Mouse (Mus musculus): ENCODE measurements around the gene Sema3d. TPM values are rescaled to one million over a fixed set of nuclear protein-coding genes. Genes with fewer than 3 reads are reported as not detected.

Gene Sema3d
- polyA plus RNA-seq, 1 experiment, result 2.3 TPM

DNA sequence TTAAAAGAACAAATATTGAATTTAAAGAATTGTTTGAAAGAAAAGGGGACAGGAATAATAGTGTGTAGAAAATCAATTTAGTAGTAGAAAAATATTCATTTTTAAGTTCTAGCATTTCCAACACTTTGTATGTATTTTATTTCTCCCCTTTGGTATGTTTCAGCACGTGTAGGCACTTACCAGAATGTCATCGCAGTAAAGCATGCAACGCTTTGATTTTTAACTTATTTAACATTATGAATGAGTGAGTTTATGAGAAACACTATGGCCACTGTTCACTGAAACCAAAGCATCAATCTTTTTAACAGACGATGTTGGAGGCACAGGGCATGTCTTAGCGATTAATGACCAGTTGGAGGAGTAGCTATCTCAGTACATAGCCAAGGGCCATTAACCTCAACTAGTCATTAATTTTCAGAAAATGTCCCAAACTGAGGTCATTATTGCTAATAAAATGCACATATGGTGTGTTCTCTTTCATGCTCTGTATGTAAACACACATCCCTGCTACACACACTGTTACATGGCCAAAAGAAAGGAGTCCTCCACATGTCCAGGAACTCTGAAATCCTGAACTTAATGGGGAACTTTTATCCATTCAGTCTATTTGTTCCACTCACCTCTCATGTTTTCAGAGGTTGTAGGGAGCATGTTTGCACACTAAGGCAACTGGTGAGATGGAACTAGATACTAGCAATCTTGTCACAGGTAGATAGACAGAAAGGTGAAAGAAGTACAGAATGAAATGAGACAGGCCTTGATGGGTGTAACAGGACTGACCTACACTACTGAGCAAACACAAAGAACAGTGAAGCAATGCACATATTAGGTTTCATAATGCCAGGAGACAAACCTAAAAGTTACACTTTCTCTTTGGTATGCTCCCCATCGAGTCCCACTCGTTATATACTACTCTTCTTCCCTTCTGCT lies 59.3 kb downstream of the Sema3d start:
- no peaks in the 10 kb centered on the region for H3K27me3 ChIP-seq (ENCODE audit: control insufficient read depth, insufficient read depth, insufficient read length)
- TF ChIP-seq MAX (IDR thresholded peaks at IDR 0.05) (no peak), CTCF (IDR thresholded peaks at IDR 0.05; ENCODE audit: control insufficient read depth, insufficient read depth, insufficient read length) (no peak), FOSL1 (IDR thresholded peaks at IDR 0.05; ENCODE audit: insufficient read depth, low read length, poor library complexity, severe bottlenecking) (no peak), MYOG (IDR thresholded peaks at IDR 0.05; ENCODE audit: control insufficient read depth, extremely low read depth, insufficient read length) (no peak), USF1 (IDR thresholded peaks at IDR 0.05; ENCODE audit: low read depth) (no peak), MYOD1 (IDR thresholded peaks at IDR 0.05; ENCODE audit: control insufficient read depth, insufficient read length, low read depth) (no peak), CEBPB (IDR thresholded peaks at IDR 0.05; ENCODE audit: low read depth) (no peak)
- no peaks in the 10 kb centered on the region for H3K36me3 ChIP-seq (ENCODE audit: control insufficient read depth, insufficient read depth)
- no peaks in the 10 kb centered on the region for H3K79me3 ChIP-seq (ENCODE audit: low read depth)
- H3K4me3 ChIP-seq (ENCODE audit: insufficient read depth, poor library complexity, severe bottlenecking), result no peak overlapping the region
- no peaks in the 10 kb centered on the region for H3K79me2 ChIP-seq (ENCODE audit: control insufficient read depth, insufficient read depth)
- no peak overlapping the region for H3ac ChIP-seq (ENCODE audit: control insufficient read depth, insufficient read length, low read depth)

DNA sequence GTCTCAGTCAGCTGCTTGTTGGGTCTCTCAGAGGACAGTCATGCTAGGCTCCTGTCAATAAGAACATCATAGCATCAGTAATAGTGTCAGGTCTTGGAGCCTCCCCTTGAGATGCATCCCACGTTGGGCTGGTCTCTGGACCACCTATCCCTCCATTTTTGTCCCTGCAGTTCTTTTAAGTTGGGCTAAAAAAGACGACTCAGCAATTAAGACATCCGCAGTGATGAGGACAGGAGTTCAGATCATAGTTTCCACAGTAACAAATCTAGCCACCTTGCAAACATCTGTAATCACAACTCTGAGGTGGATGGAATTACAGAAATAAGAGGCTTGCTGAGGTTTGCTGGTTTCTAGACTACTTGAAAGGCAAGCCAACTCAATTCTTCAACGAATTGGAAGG lies 67.9 kb downstream of the Sema3d start:
- H3K79me3 ChIP-seq (ENCODE audit: low read depth), result peaks cover 2% of the 10 kb centered on the region

DNA sequence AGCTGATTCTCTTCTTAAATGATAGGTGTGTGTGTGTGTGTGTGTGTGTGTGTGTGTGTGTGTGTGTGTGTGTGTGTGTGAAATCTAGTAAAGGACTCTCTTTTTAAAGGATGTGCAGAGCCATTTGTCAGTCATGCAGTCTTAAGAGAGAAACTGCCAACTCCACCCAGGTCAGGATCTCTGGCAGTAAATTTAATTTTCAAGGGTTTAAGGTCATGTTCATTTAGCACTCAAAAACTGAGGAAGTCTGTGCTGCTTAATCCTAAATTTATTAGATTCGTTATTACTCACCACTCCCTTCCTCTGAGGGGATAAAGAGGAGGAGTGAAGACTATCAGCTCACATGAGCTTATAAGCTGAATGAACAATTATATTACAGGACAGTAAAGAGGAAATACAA lies 71.8 kb downstream of the Sema3d start:
- Histone ChIP-seq H3ac (ENCODE audit: control insufficient read depth, insufficient read length, low read depth) (no peak overlapping the region), H3K79me2 (ENCODE audit: control insufficient read depth, insufficient read depth) (no peaks in the 10 kb centered on the region), H3K4me3 (ENCODE audit: insufficient read depth, poor library complexity, severe bottlenecking) (no peak overlapping the region), H3K79me3 (ENCODE audit: low read depth) (peaks cover 2% of the 10 kb centered on the region), H3K36me3 (ENCODE audit: control insufficient read depth, insufficient read depth) (no peaks in the 10 kb centered on the region), H3K27me3 (ENCODE audit: control insufficient read depth, insufficient read depth, insufficient read length) (no peaks in the 10 kb centered on the region)
- TF ChIP-seq USF1 (IDR thresholded peaks at IDR 0.05; ENCODE audit: low read depth) (no peak), CTCF (IDR thresholded peaks at IDR 0.05; ENCODE audit: control insufficient read depth, insufficient read depth, insufficient read length) (no peak), CEBPB (IDR thresholded peaks at IDR 0.05; ENCODE audit: low read depth) (no peak), FOSL1 (IDR thresholded peaks at IDR 0.05; ENCODE audit: insufficient read depth, low read length, poor library complexity, severe bottlenecking) (no peak), MYOG (IDR thresholded peaks at IDR 0.05; ENCODE audit: control insufficient read depth, extremely low read depth, insufficient read length) (no peak), MYOD1 (IDR thresholded peaks at IDR 0.05; ENCODE audit: control insufficient read depth, insufficient read length, low read depth) (no peak), MAX (IDR thresholded peaks at IDR 0.05) (no peak)

More for the DNA sequence above, 67.9 kb downstream of the Sema3d start:
- H3K36me3 ChIP-seq (ENCODE audit: control insufficient read depth, insufficient read depth), result no peaks in the 10 kb centered on the region
- H3ac ChIP-seq (ENCODE audit: control insufficient read depth, insufficient read length, low read depth), result no peak overlapping the region
- no peak overlapping the region for H3K4me3 ChIP-seq (ENCODE audit: insufficient read depth, poor library complexity, severe bottlenecking)
- TF ChIP-seq MYOD1 (IDR thresholded peaks at IDR 0.05; ENCODE audit: control insufficient read depth, insufficient read length, low read depth), result no peak
- TF ChIP-seq CTCF (IDR thresholded peaks at IDR 0.05; ENCODE audit: control insufficient read depth, insufficient read depth, insufficient read length), result no peak
- no peak for TF ChIP-seq MYOG (IDR thresholded peaks at IDR 0.05; ENCODE audit: control insufficient read depth, extremely low read depth, insufficient read length)
- TF ChIP-seq FOSL1 (IDR thresholded peaks at IDR 0.05; ENCODE audit: insufficient read depth, low read length, poor library complexity, severe bottlenecking), result no peak
- TF ChIP-seq MAX (IDR thresholded peaks at IDR 0.05), result no peak
- no peak for TF ChIP-seq CEBPB (IDR thresholded peaks at IDR 0.05; ENCODE audit: low read depth)
- no peak for TF ChIP-seq USF1 (IDR thresholded peaks at IDR 0.05; ENCODE audit: low read depth)
- no peaks in the 10 kb centered on the region for H3K27me3 ChIP-seq (ENCODE audit: control insufficient read depth, insufficient read depth, insufficient read length)
- H3K79me2 ChIP-seq (ENCODE audit: control insufficient read depth, insufficient read depth), result no peaks in the 10 kb centered on the region

DNA sequence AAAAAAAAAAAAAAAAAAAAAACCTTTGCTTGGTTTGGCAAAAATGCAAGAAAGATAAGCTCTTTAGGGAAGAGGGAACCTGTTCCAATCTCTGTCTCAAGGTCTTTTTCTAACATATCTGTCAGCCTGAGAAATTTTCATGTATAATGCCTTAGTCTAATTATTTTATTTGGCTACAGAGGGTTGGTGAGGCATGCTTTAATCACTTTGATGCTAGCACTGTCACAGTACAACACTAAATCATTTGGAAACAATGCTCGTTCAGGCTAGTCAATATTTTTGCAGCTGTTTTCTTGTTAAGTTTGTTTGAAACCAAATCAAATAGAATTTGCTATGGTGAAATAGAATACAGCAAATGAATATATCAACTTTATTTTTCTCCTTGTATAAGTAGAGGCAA lies 74.3 kb downstream of the Sema3d start:
- Histone ChIP-seq H3K4me3 (ENCODE audit: insufficient read depth, poor library complexity, severe bottlenecking) (no peak overlapping the region), H3K79me2 (ENCODE audit: control insufficient read depth, insufficient read depth) (no peaks in the 10 kb centered on the region), H3ac (ENCODE audit: control insufficient read depth, insufficient read length, low read depth) (no peak overlapping the region), H3K79me3 (ENCODE audit: low read depth) (peaks cover under 1% of the 10 kb centered on the region), H3K36me3 (ENCODE audit: control insufficient read depth, insufficient read depth) (no peaks in the 10 kb centered on the region), H3K27me3 (ENCODE audit: control insufficient read depth, insufficient read depth, insufficient read length) (no peaks in the 10 kb centered on the region)
- no peak for TF ChIP-seq MYOG (IDR thresholded peaks at IDR 0.05; ENCODE audit: control insufficient read depth, extremely low read depth, insufficient read length)
- no peak for TF ChIP-seq MYOD1 (IDR thresholded peaks at IDR 0.05; ENCODE audit: control insufficient read depth, insufficient read length, low read depth)

GRCm38 (mm10) chr5:12467568-12468336 lies 84.6 kb downstream of the Sema3d start:
- Histone ChIP-seq H3K79me2 (ENCODE audit: control insufficient read depth, insufficient read depth) (no peaks in the 10 kb centered on the region), H3K4me3 (ENCODE audit: insufficient read depth, poor library complexity, severe bottlenecking) (no peak overlapping the region), H3K27me3 (ENCODE audit: control insufficient read depth, insufficient read depth, insufficient read length) (no peaks in the 10 kb centered on the region), H3K79me3 (ENCODE audit: low read depth) (no peaks in the 10 kb centered on the region), H3ac (ENCODE audit: control insufficient read depth, insufficient read length, low read depth) (no peak overlapping the region), H3K36me3 (ENCODE audit: control insufficient read depth, insufficient read depth) (no peaks in the 10 kb centered on the region)
- no peak for TF ChIP-seq CEBPB (IDR thresholded peaks at IDR 0.05; ENCODE audit: low read depth)
- TF ChIP-seq USF1 (IDR thresholded peaks at IDR 0.05; ENCODE audit: low read depth), result no peak
- no peak for TF ChIP-seq MYOG (IDR thresholded peaks at IDR 0.05; ENCODE audit: control insufficient read depth, extremely low read depth, insufficient read length)
- TF ChIP-seq MYOD1 (IDR thresholded peaks at IDR 0.05; ENCODE audit: control insufficient read depth, insufficient read length, low read depth), result no peak
- no peak for TF ChIP-seq FOSL1 (IDR thresholded peaks at IDR 0.05; ENCODE audit: insufficient read depth, low read length, poor library complexity, severe bottlenecking)
- TF ChIP-seq MAX (IDR thresholded peaks at IDR 0.05), result no peak
- no peak for TF ChIP-seq CTCF (IDR thresholded peaks at IDR 0.05; ENCODE audit: control insufficient read depth, insufficient read depth, insufficient read length)
